Mouse (Mus musculus) heart, embryonic 11.5 days (tissue): ENCODE measurements around the gene Rdm1. TPM values are rescaled to one million over a fixed set of nuclear protein-coding genes. Genes with fewer than 3 reads are reported as not detected.

ENCODE experiments used
- ATAC-seq: fragments of 200-750 bp; cut with Nextera tagmentation; replicated peaks from 2 replicates; pipeline ENCODE4 v1.8.0; 2017; ENCODE audit warnings: moderate library complexity; ENCODE audit not compliant: insufficient number of reproducible peaks, low FRiP score, low TSS enrichment
- H3K27ac ChIP-seq: fragments of 300-500 bp; sonication (generic); 2 replicates; pipeline ENCODE4 v1.5.1; 2014; ENCODE audit warnings: mild to moderate bottlenecking, low read depth, low read length
- H3K27me3 ChIP-seq: fragments of 300-500 bp; sonication (generic); 2 replicates; pipeline ENCODE4 v1.6.1; 2014; ENCODE audit warnings: mild to moderate bottlenecking, low read length, mixed read lengths; ENCODE audit not compliant: control insufficient read depth, insufficient read depth
- H3K36me3 ChIP-seq: fragments of 300-500 bp; sonication (generic); 2 replicates; pipeline ENCODE4 v1.6.1; 2014; ENCODE audit warnings: mild to moderate bottlenecking, low read length, moderate library complexity, mixed read lengths; ENCODE audit not compliant: control insufficient read depth, insufficient read depth
- H3K4me1 ChIP-seq: fragments of 300-500 bp; sonication (generic); 2 replicates; pipeline ENCODE4 v1.6.1; 2014; ENCODE audit warnings: low read length; ENCODE audit not compliant: control insufficient read depth, insufficient read depth
- H3K4me2 ChIP-seq: fragments of 300-500 bp; sonication (generic); 2 replicates; pipeline ENCODE4 v1.6.1; 2014; ENCODE audit warnings: mild to moderate bottlenecking, moderate library complexity
- H3K4me3 ChIP-seq: fragments of 300-500 bp; sonication (generic); 2 replicates; pipeline ENCODE4 v1.5.1; 2014; ENCODE audit warnings: low read depth, low read length
- H3K9ac ChIP-seq: fragments of 300-500 bp; sonication (generic); 2 replicates; pipeline ENCODE4 v1.6.1; 2014; ENCODE audit warnings: mild to moderate bottlenecking, low read depth, low read length, moderate library complexity
- H3K9me3 ChIP-seq: fragments of 300-500 bp; sonication (generic); replicated peaks from 2 replicates; pipeline ENCODE4 v1.6.1; 2016; ENCODE audit warnings: low read length; ENCODE audit not compliant: control insufficient read depth
- WGBS: fragments of 180-500 bp; shearing (Covaris S2); extraction: QIAGEN DNeasy Blood & Tissue Kit; methylation state at CpG from one replicate; pipeline ENCODE4 v1.1.7; 2014; ENCODE audit not compliant: insufficient replicate concordance; 5-methylcytosine and 5-hydroxymethylcytosine counted together
- polyA plus RNA-seq: library from polyadenylated mRNA; unstranded; fragments of >200 nt; fragmentation: Nextera tagmentation; extraction: Ambion mirVana; gene quantifications from 2 replicates; pipeline ENCODE4 v1.2.1, GENCODE M21; 2014

The Rdm1 gene
- polyA plus RNA-seq, 1 experiment from 2014 or later = 28.2 TPM

- peak overlapping the region; percentile 73; the same call in 1 of the 2 replicates for H3K27ac ChIP-seq
- ATAC-seq = no peak
- no peaks in the 10 kb centered on the region for H3K9me3 ChIP-seq
- H3K9ac ChIP-seq = no peak overlapping the region
- H3K36me3 ChIP-seq = no peaks in the 10 kb centered on the region
- no peak overlapping the region for H3K4me3 ChIP-seq
- no peak overlapping the region for H3K4me2 ChIP-seq
- 34% methylated on average over 10 of the region's 10 CpGs for WGBS
- peaks cover 12% of the 10 kb centered on the region for H3K4me1 ChIP-seq
- H3K27me3 ChIP-seq = no peaks in the 10 kb centered on the region
Measured at GRCm38 (mm10) chr11:101658751-101659558, 32.0 kb downstream of the Rdm1 start.

GRCm38 (mm10) chr11:101661191-101661590 lies 34.2 kb downstream of the Rdm1 start:
- no peaks in the 10 kb centered on the region for H3K27me3 ChIP-seq
- 0 out of 2 replicates have a peak overlapping the region, but pooled peaks have one; percentile 10 for H3K9ac ChIP-seq
- WGBS = 55% methylated on average over 7 of the region's 7 CpGs
- H3K36me3 ChIP-seq = no peaks in the 10 kb centered on the region
- no peak overlapping the region for H3K4me2 ChIP-seq
- H3K27ac ChIP-seq = no peak overlapping the region
- no peaks in the 10 kb centered on the region for H3K9me3 ChIP-seq
- H3K4me1 ChIP-seq = peaks cover 12% of the 10 kb centered on the region
- H3K4me3 ChIP-seq = no peak overlapping the region
- no peak for ATAC-seq

- no peak overlapping the region for H3K4me2 ChIP-seq
- no peak for ATAC-seq
- no peaks in the 10 kb centered on the region for H3K9me3 ChIP-seq
- H3K4me1 ChIP-seq = peaks cover 17% of the 10 kb centered on the region
- H3K9ac ChIP-seq = no peak overlapping the region
- H3K36me3 ChIP-seq = no peaks in the 10 kb centered on the region
- H3K4me3 ChIP-seq = no peak overlapping the region
- H3K27ac ChIP-seq = no peak overlapping the region
- no peaks in the 10 kb centered on the region for H3K27me3 ChIP-seq
- WGBS = 21% methylated on average over 5 of the region's 5 CpGs
Measured at GRCm38 (mm10) chr11:101661786-101662185, 34.8 kb downstream of the Rdm1 start.

- H3K9me3 ChIP-seq = no peaks in the 10 kb centered on the region
- no peak overlapping the region for H3K27ac ChIP-seq
- H3K36me3 ChIP-seq = no peaks in the 10 kb centered on the region
- peaks cover 25% of the 10 kb centered on the region for H3K4me1 ChIP-seq
- no peak overlapping the region for H3K4me2 ChIP-seq
- no peaks in the 10 kb centered on the region for H3K27me3 ChIP-seq
- H3K4me3 ChIP-seq = no peak overlapping the region
- H3K9ac ChIP-seq = peak overlapping the region; percentile 22
- WGBS = 34% methylated on average over 11 of the region's 11 CpGs
- no peak for ATAC-seq
Measured at GRCm38 (mm10) chr11:101663229-101664027, 36.4 kb downstream of the Rdm1 start.

GRCm38 (mm10) chr11:101664825-101665635 lies 38.0 kb downstream of the Rdm1 start, which contains the start of gene Arl4d:
TSS of gene Arl4d (plus strand) at chr11:101665541.
- Histone ChIP-seq H3K4me2 (peak within 1 kb of the TSS; percentile 93), H3K4me3 (peak within 1 kb of the TSS; percentile 68), H3K36me3 (no peaks in the 10 kb centered on the region), H3K9ac (peak within 1 kb of the TSS; percentile 82), H3K4me1 (peaks cover 41% of the 10 kb centered on the region), H3K27ac (peak within 1 kb of the TSS; percentile 57), H3K27me3 (no peaks in the 10 kb centered on the region), H3K9me3 (no peaks in the 10 kb centered on the region)
- peak; percentile 81 for ATAC-seq
- WGBS = 8% methylated on average over 34 of the region's 34 CpGs

GRCm38 (mm10) chr11:101665636-101665992 lies 38.6 kb downstream of the Rdm1 start:
- ATAC-seq = no peak; the same call in 1 of the 2 replicates
- H3K27ac ChIP-seq = peak overlapping the region; percentile 57; the same call in 1 of the 2 replicates
- H3K9me3 ChIP-seq = no peaks in the 10 kb centered on the region
- peak overlapping the region; percentile 93 for H3K4me2 ChIP-seq
- no peaks in the 10 kb centered on the region for H3K36me3 ChIP-seq
- under 1% methylated on average over 24 of the region's 24 CpGs for WGBS
- peak overlapping the region; percentile 82 for H3K9ac ChIP-seq
- H3K27me3 ChIP-seq = no peaks in the 10 kb centered on the region
- H3K4me3 ChIP-seq = peak overlapping the region; percentile 68
- H3K4me1 ChIP-seq = peaks cover 41% of the 10 kb centered on the region

GRCm38 (mm10) chr11:101666626-101667345 lies 39.8 kb downstream of the Rdm1 start:
- peak overlapping the region; percentile 93 for H3K4me2 ChIP-seq
- H3K9me3 ChIP-seq = no peaks in the 10 kb centered on the region
- peak overlapping the region; percentile 68 for H3K4me3 ChIP-seq
- peaks cover 41% of the 10 kb centered on the region for H3K4me1 ChIP-seq
- ATAC-seq = no peak
- WGBS = 62% methylated on average over 28 of the region's 28 CpGs
- 0 out of 2 replicates have a peak overlapping the region, but pooled peaks have one; percentile 22 for H3K27ac ChIP-seq
- no peaks in the 10 kb centered on the region for H3K27me3 ChIP-seq
- H3K36me3 ChIP-seq = no peaks in the 10 kb centered on the region
- H3K9ac ChIP-seq = peak overlapping the region; percentile 46
